Mouse (Mus musculus): ENCODE results near the gene Tmem184b. TPM values are rescaled to one million over a fixed set of nuclear protein-coding genes. Genes with fewer than 3 reads are reported as not detected.

The Tmem184b gene
- total and polyA plus RNA-seq, 3 experiments, result 7.1 to 42.7 (median 21.1) TPM

GRCm38 (mm10) chr15:79379658-79380057 is 23.7 kb downstream of the Tmem184b start:
- no peak overlapping the region for H3K4me2 ChIP-seq (ENCODE audit: insufficient read depth, low read depth, poor library complexity, severe bottlenecking)
- peaks cover 20 to 29% of the 10 kb centered on the region in 2 experiments for H3K4me1 ChIP-seq (ENCODE audit: control insufficient read depth in 1 of 2, insufficient read depth in 2 of 2)
- H3K9ac ChIP-seq (ENCODE audit: insufficient read depth, low read depth), result no peak overlapping the region
- DNase-seq (ENCODE audit: extremely low read depth), result no peak
- peaks cover 7% of the 10 kb centered on the region for H3K79me2 ChIP-seq (replicated peaks; ENCODE audit: control insufficient read depth, extremely low read depth, insufficient read depth, poor library complexity, severe bottlenecking)
- no peak overlapping the region for H3K4me3 ChIP-seq (replicated peaks in 1 of 3; ENCODE audit: low read depth in 2 of 3, low read length in 2 of 3, poor library complexity in 1 of 3)
- in situ Hi-C loops (cut with MboI; ENCODE audit: low pct_ligation_motif_present, low pct_unique_long_range_greater_than_20kb, low sequenced_read_pairs), result no loop called here
- peaks cover 36 to 74% of the 10 kb centered on the region in 2 experiments for H3K36me3 ChIP-seq (replicated peaks in 1 of 2; ENCODE audit: control insufficient read depth in 1 of 2, insufficient read depth in 1 of 2, low read length in 1 of 2)
- no peaks in the 10 kb centered on the region for H3K27me3 ChIP-seq (replicated peaks)
- TF ChIP-seq GABPA (IDR thresholded peaks at IDR 0.05; ENCODE audit: insufficient replicate concordance, low read depth, low read length) (no peak), ZC3H11A (IDR thresholded peaks at IDR 0.05; ENCODE audit: low read depth, low read length) (no peak), JUN (IDR thresholded peaks at IDR 0.05; ENCODE audit: insufficient read depth, low read depth, low read length) (no peak), JUND (conservative IDR thresholded peaks at IDR 0.05; ENCODE audit: low read depth, low read length) (no peak)
- dilution Hi-C loops (cut with MboI; ENCODE audit: extremely low pct_ligation_motif_present, extremely low pct_unique_long_range_greater_than_20kb, low sequenced_read_pairs), result no loop called here
- no peak overlapping the region for H3K27ac ChIP-seq (ENCODE audit: insufficient read depth, low read depth)
- peaks cover 2% of the 10 kb centered on the region for H3K9me3 ChIP-seq (replicated peaks; ENCODE audit: low read length)

GRCm38 (mm10) chr15:79378608-79379007 is 24.8 kb downstream of the Tmem184b start:
- Histone ChIP-seq H3K4me3 (replicated peaks in 1 of 3; ENCODE audit: low read depth in 2 of 3, low read length in 2 of 3, poor library complexity in 1 of 3) (no peak overlapping the region), H3K27me3 (replicated peaks) (no peaks in the 10 kb centered on the region), H3K9ac (ENCODE audit: insufficient read depth, low read depth) (no peak overlapping the region), H3K36me3 (replicated peaks in 1 of 2; ENCODE audit: control insufficient read depth in 1 of 2, insufficient read depth in 1 of 2, low read length in 1 of 2) (peaks cover 40 to 75% of the 10 kb centered on the region in 2 experiments), H3K4me1 (ENCODE audit: control insufficient read depth in 1 of 2, insufficient read depth in 2 of 2) (peaks cover 20 to 29% of the 10 kb centered on the region in 2 experiments), H3K9me3 (replicated peaks; ENCODE audit: low read length) (no peaks in the 10 kb centered on the region), H3K79me2 (replicated peaks; ENCODE audit: control insufficient read depth, extremely low read depth, insufficient read depth, poor library complexity, severe bottlenecking) (peaks cover 3% of the 10 kb centered on the region), H3K27ac (ENCODE audit: insufficient read depth, low read depth) (no peak overlapping the region), H3K4me2 (ENCODE audit: insufficient read depth, low read depth, poor library complexity, severe bottlenecking) (no peak overlapping the region)
- no peak for DNase-seq (ENCODE audit: extremely low read depth)
- in situ Hi-C loops (cut with MboI; ENCODE audit: low pct_ligation_motif_present, low pct_unique_long_range_greater_than_20kb, low sequenced_read_pairs) (no loop called here), dilution Hi-C loops (cut with MboI; ENCODE audit: extremely low pct_ligation_motif_present, extremely low pct_unique_long_range_greater_than_20kb, low sequenced_read_pairs) (no loop called here)
- TF ChIP-seq ZNF384 (IDR thresholded peaks at IDR 0.05; ENCODE audit: low read depth, low read length) (no peak), MYC (IDR thresholded peaks at IDR 0.05; ENCODE audit: low read depth, low read length) (no peak), BHLHE40 (IDR thresholded peaks at IDR 0.05; ENCODE audit: low read depth, low read length) (no peak), PAX5 (IDR thresholded peaks at IDR 0.05; ENCODE audit: low read length) (no peak), HCFC1 (IDR thresholded peaks at IDR 0.05; ENCODE audit: low read depth, low read length) (no peak), JUN (IDR thresholded peaks at IDR 0.05; ENCODE audit: insufficient read depth, low read depth, low read length) (no peak), SMC3 (IDR thresholded peaks at IDR 0.05; ENCODE audit: low read depth, low read length) (no peak), USF1 (IDR thresholded peaks at IDR 0.05; ENCODE audit: low read depth, low read length) (no peak), IRF4 (IDR thresholded peaks at IDR 0.05; ENCODE audit: low read depth, low read length) (no peak), GABPA (IDR thresholded peaks at IDR 0.05; ENCODE audit: insufficient replicate concordance, low read depth, low read length) (no peak), CHD2 (IDR thresholded peaks at IDR 0.05; ENCODE audit: low read length) (no peak), RAD21 (IDR thresholded peaks at IDR 0.05; ENCODE audit: low read depth, low read length) (no peak), ZMIZ1 (IDR thresholded peaks at IDR 0.05; ENCODE audit: low read depth, low read length) (no peak), MAX (IDR thresholded peaks at IDR 0.05; ENCODE audit: low read length) (no peak), ZC3H11A (IDR thresholded peaks at IDR 0.05; ENCODE audit: low read depth, low read length) (no peak)
